Mouse (Mus musculus): ENCODE results near the gene Nup188. TPM values are rescaled to one million over a fixed set of nuclear protein-coding genes. Genes with fewer than 3 reads are reported as not detected.

Nup188 gene
- total RNA-seq, 2 experiments from 2014 or later, result 5.1 to 22.5 TPM

GRCm38 (mm10) chr2:30372726-30373125, 86.5 kb downstream of the Nup188 start:
- ATAC-seq (replicated peaks; ENCODE audit: low FRiP score, poor library complexity, severe bottlenecking), result no peak

GRCm38 (mm10) chr2:30375893-30376292, 89.7 kb downstream of the Nup188 start:
- no peak for ATAC-seq (replicated peaks; ENCODE audit: low FRiP score, poor library complexity, severe bottlenecking)

DNA sequence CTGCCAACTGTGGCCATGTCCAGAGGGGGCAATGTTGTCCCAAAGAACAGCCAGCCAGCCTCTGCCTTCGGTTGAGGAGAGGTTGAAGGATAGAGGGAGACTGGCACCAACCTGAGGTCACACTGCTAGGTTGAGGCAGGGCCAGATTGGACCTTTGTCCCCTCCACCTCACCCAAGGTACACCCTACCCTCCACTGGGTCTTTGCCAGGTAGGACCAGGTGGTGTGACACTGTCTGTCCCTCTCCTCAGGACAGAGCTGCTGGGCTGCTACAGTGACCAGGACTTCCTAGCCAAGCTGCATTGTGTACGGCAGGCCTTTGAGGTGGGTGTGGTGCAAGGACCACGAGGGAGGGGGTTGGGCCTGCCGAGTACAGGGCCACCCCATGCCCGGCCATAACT, 91.5 kb downstream of the Nup188 start:
- ATAC-seq (replicated peaks; ENCODE audit: low FRiP score, poor library complexity, severe bottlenecking), result no peak

DNA sequence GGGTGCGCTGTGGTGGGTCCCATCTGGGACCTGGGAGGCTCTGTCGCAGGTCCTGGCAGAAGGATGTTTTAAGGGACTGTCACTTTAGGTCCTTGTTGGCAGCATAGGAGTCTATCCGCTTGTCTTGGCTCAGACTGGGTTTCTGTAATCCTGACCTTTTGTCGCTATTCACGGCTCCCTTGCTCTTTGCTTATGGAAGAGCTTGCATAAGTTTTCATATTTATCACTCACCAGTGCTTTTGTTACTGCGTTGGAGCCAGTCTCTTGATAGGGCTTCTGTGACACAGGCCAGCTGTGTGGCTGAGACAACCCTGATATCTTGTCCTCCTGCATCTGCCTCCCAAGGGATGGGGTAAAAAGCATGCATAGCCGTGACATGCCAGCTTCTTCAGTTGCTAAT, 93.1 kb downstream of the Nup188 start:
- no peak for ATAC-seq (replicated peaks; ENCODE audit: low FRiP score, poor library complexity, severe bottlenecking)

DNA sequence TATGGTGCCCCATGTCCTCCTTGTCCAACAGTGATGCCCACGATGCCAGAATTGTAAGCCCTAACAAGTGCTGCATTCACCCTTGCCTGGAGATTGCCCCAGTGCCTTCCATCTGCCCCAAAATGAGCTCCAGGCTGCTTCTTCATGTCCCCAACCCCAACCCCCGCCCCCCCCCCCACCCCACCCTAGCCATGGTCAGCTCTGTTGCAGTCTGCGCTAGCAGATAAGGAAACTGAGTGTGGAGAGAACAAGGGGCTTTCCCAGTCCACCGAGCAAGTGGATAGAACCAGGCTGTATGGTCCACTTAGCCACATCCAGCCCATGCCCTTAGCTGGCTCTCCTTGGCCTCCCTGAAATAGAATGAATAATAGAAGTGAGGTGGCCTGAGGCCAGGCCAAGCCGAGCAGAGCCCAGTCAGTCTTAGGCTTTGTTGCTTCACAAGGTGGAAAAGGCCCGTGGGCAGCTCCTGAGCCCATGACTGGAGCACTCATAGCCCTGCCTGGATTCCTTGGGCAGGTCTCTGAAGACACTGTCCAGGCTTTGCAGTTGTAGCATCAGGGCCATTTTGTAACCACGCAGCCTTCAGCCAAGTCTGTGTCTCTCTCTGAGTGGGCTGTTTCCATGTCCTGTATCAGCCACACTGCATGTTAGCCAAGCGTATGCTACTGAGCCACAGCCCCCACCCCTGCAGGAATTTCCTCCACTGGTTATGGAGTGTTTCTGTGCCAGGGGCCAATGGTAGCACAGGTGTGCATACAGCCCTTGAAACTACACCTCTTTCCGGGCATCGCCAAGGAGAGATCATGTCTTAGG, 94.6 kb downstream of the Nup188 start:
- 0 out of 2 replicates have a peak, but pooled peaks have one; percentile 1 for ATAC-seq (replicated peaks; ENCODE audit: low FRiP score, poor library complexity, severe bottlenecking)

GRCm38 (mm10) chr2:30381377-30381725, 95.2 kb downstream of the Nup188 start:
- peak; percentile 54 for ATAC-seq (replicated peaks; ENCODE audit: low FRiP score, poor library complexity, severe bottlenecking)

DNA sequence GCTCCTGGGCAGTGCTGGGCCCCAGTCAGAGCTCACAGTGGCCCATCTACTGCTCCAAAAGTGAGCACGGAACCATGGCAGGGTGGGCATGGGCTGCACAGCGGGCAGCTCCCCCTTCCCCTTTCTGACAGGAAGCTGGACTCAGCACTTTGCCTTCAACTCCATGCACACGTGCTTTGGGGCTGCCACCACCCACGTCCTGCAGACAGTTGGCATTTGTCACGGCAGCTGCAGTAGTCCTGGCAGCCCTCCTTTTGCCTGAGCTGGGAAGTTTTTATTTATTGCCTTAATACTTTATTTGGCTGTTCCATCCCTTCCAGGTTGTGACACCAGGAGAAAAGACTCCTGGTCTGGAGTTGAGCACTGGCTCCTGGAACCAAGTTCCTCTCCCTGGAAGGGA, 98.6 kb downstream of the Nup188 start:
- ATAC-seq (replicated peaks; ENCODE audit: low FRiP score, poor library complexity, severe bottlenecking), result no peak

- no peak for ATAC-seq (replicated peaks; ENCODE audit: low FRiP score, poor library complexity, severe bottlenecking)
Measured at GRCm38 (mm10) chr2:30385591-30385990, 99.4 kb downstream of the Nup188 start.

GRCm38 (mm10) chr2:30386913-30387312, 100.7 kb downstream of the Nup188 start:
- no peak for ATAC-seq (replicated peaks; ENCODE audit: low FRiP score, poor library complexity, severe bottlenecking)

GRCm38 (mm10) chr2:30389000-30389399, 102.8 kb downstream of the Nup188 start:
- ATAC-seq (replicated peaks; ENCODE audit: low FRiP score, poor library complexity, severe bottlenecking), result no peak

DNA sequence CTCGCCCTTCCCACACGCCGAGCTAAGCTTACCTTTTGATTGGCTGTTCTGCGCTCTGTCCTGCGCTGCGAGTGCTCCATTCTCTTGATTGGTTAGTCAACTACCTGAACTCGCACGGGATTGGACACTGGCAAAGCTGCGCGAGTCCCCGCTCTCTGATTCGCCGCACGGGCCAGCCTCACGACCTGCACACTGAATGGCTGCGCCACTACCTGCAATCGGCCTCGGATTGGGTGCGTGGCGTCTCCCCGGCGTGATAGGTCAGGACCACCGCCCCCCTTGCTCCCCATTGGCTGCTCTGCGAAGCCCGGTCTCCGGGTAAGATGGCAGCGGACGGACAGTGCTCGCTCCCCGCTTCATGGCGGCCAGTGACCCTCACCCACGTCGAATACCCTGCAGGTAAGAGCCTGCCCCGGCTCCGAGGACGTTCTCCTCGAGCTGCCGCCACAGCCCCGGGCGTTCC, 105.9 kb downstream of the Nup188 start, which contains the start of gene Dolpp1:
TSS of gene Dolpp1 (plus strand) at position 141 of the 463 bp plus-strand sequence.
- ATAC-seq (replicated peaks; ENCODE audit: low FRiP score, poor library complexity, severe bottlenecking), result peak; percentile 93

DNA sequence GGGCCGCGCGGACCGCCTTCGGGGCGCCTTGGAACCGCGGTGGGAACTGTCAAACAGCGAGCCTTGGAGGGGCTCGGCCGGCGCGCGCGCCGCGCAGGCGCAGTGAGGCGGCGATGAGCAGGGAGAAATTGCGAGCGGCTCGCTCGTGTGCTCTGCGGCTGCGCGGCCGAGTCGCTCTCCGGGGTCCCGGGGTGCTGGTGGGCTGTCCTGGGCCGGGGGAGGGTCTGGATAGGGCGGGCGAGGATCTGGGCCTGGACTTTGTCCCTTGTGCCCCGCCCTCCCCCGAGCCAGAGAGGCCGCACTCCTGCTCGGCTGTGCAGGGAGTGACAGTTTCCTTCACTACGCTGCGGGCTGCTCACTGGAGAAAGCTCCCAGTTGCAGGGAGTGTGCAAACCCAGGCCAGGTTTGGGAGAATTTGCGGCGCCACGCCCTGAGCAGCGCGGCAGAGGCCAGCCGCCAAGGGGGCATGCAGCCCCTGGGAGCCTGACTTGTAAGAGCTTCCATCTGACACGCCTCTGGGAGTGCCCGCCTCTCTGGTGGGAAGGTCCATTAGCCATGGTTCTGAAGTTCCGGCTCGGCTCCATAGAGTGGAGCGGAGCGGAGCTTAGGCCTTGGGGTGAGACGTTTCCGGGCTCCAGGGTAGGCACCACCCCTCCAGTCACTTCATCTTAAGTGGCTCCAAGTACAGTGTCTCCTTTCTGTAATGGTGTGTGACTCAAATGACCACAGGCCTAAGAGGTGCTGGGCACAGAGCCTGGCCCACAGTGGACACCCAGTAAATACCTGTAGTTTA, 106.6 kb downstream of the Nup188 start:
- peak; percentile 21 for ATAC-seq (replicated peaks; ENCODE audit: low FRiP score, poor library complexity, severe bottlenecking)

GRCm38 (mm10) chr2:30393370-30393656, 107.1 kb downstream of the Nup188 start:
- no peak for ATAC-seq (replicated peaks; ENCODE audit: low FRiP score, poor library complexity, severe bottlenecking)

Other genes with a start within 250 kb of the Nup188 start
- 3.5 and 4.6 TPM in 2 replicates for gene Wdr34, start 237.5 kb upstream of the Nup188 start, total RNA-seq (2015; ENCODE audit: low replicate concordance)
- gene Wdr34, start 237.5 kb upstream of the Nup188 start, total RNA-seq (2017; ENCODE audit: low replicate concordance), result 0.09 and 0.84 TPM in 2 replicates
- gene Set, start 229.0 kb upstream of the Nup188 start, total RNA-seq (2015; ENCODE audit: low replicate concordance), result 50.0 and 56.0 TPM in 2 replicates
- 143 and 233 TPM in 2 replicates for gene Set, start 229.0 kb upstream of the Nup188 start, total RNA-seq (2017; ENCODE audit: low replicate concordance)
- gene Pkn3, start 208.7 kb upstream of the Nup188 start, total RNA-seq (2015; ENCODE audit: low replicate concordance), result 0.63 and 13.3 TPM in 2 replicates
- gene Pkn3, start 208.7 kb upstream of the Nup188 start, total RNA-seq (2017; ENCODE audit: low replicate concordance), result 0.68 and 3.3 TPM in 2 replicates
- gene Zdhhc12, start 192.7 kb upstream of the Nup188 start, total RNA-seq (2015; ENCODE audit: low replicate concordance), result 7.9 TPM in 1 of 2 replicates, not detected in the other
- gene Zdhhc12, start 192.7 kb upstream of the Nup188 start, total RNA-seq (2017; ENCODE audit: low replicate concordance), result 0.85 and 2.9 TPM in 2 replicates
- gene Zer1, start 161.8 kb upstream of the Nup188 start, total RNA-seq (2015; ENCODE audit: low replicate concordance), result 10.2 and 10.4 TPM in 2 replicates
- gene Zer1, start 161.8 kb upstream of the Nup188 start, total RNA-seq (2017; ENCODE audit: low replicate concordance), result 12.8 and 17.0 TPM in 2 replicates
- gene Tbc1d13, start 152.7 kb upstream of the Nup188 start, total RNA-seq (2015; ENCODE audit: low replicate concordance), result 20.0 and 20.3 TPM in 2 replicates
- gene Tbc1d13, start 152.7 kb upstream of the Nup188 start, total RNA-seq (2017; ENCODE audit: low replicate concordance), result 8.6 and 9.9 TPM in 2 replicates
- gene Endog, start 114.9 kb upstream of the Nup188 start, total RNA-seq (2015; ENCODE audit: low replicate concordance), result 2.7 TPM in 1 of 2 replicates, not detected in the other
- 2.2 and 3.0 TPM in 2 replicates for gene Endog, start 114.9 kb upstream of the Nup188 start, total RNA-seq (2017; ENCODE audit: low replicate concordance)
- 0.58 and 6.7 TPM in 2 replicates for gene Spout1, start 107.9 kb upstream of the Nup188 start, total RNA-seq (2015; ENCODE audit: low replicate concordance)
- 5.2 and 8.7 TPM in 2 replicates for gene Spout1, start 107.9 kb upstream of the Nup188 start, total RNA-seq (2017; ENCODE audit: low replicate concordance)
- 0.42 and 2.9 TPM in 2 replicates for gene Kyat1, start 80.5 kb upstream of the Nup188 start, total RNA-seq (2015; ENCODE audit: low replicate concordance)
- gene Kyat1, start 80.5 kb upstream of the Nup188 start, total RNA-seq (2017; ENCODE audit: low replicate concordance), result 0.84 and 1.8 TPM in 2 replicates
- 7.9 TPM in 2 replicates for gene Lrrc8a, start 48.7 kb upstream of the Nup188 start, total RNA-seq (2015; ENCODE audit: low replicate concordance)
- gene Lrrc8a, start 48.7 kb upstream of the Nup188 start, total RNA-seq (2017; ENCODE audit: low replicate concordance), result 7.1 and 8.3 TPM in 2 replicates
- not detected in 2 replicates for gene Gm28035, start 45.8 kb upstream of the Nup188 start, total RNA-seq (2015; ENCODE audit: low replicate concordance)
- not detected in 2 replicates for gene Gm28035, start 45.8 kb upstream of the Nup188 start, total RNA-seq (2017; ENCODE audit: low replicate concordance)
- gene Phyhd1, start 20.2 kb upstream of the Nup188 start, total RNA-seq (2015; ENCODE audit: low replicate concordance), result 2.7 TPM in 1 of 2 replicates, not detected in the other
- gene Phyhd1, start 20.2 kb upstream of the Nup188 start, total RNA-seq (2017; ENCODE audit: low replicate concordance), result 1.3 and 5.6 TPM in 2 replicates
- not detected in 2 replicates for gene Gm28038, start 5.4 kb upstream of the Nup188 start, total RNA-seq (2015; ENCODE audit: low replicate concordance)
- gene Gm28038, start 5.4 kb upstream of the Nup188 start, total RNA-seq (2017; ENCODE audit: low replicate concordance), result not detected in 2 replicates
- 1.2 and 1.7 TPM in 2 replicates for gene Dolk, start 63 bp upstream of the Nup188 start, total RNA-seq (2015; ENCODE audit: low replicate concordance)
- 2.8 and 3.0 TPM in 2 replicates for gene Dolk, start 63 bp upstream of the Nup188 start, total RNA-seq (2017; ENCODE audit: low replicate concordance)
- 5.2 and 7.3 TPM in 2 replicates for gene Sh3glb2, start 72.9 kb downstream of the Nup188 start, total RNA-seq (2015; ENCODE audit: low replicate concordance)
- 7.4 and 9.3 TPM in 2 replicates for gene Sh3glb2, start 72.9 kb downstream of the Nup188 start, total RNA-seq (2017; ENCODE audit: low replicate concordance)
- 0.84 and 1.5 TPM in 2 replicates for gene Miga2, start 77.8 kb downstream of the Nup188 start, total RNA-seq (2015; ENCODE audit: low replicate concordance)
- 4.7 and 5.8 TPM in 2 replicates for gene Miga2, start 77.8 kb downstream of the Nup188 start, total RNA-seq (2017; ENCODE audit: low replicate concordance)
- gene Dolpp1, start 105.9 kb downstream of the Nup188 start, total RNA-seq (2015; ENCODE audit: low replicate concordance), result 2.3 and 3.7 TPM in 2 replicates
- gene Dolpp1, start 105.9 kb downstream of the Nup188 start, total RNA-seq (2017; ENCODE audit: low replicate concordance), result 5.4 and 9.1 TPM in 2 replicates
- 42.0 and 69.4 TPM in 2 replicates for gene Crat, start 129.4 kb downstream of the Nup188 start, total RNA-seq (2015; ENCODE audit: low replicate concordance)
- gene Crat, start 129.4 kb downstream of the Nup188 start, total RNA-seq (2017; ENCODE audit: low replicate concordance), result 51.8 and 55.1 TPM in 2 replicates
- gene Ptpa, start 129.6 kb downstream of the Nup188 start, total RNA-seq (2015; ENCODE audit: low replicate concordance), result 121 and 149 TPM in 2 replicates
- 118 and 183 TPM in 2 replicates for gene Ptpa, start 129.6 kb downstream of the Nup188 start, total RNA-seq (2017; ENCODE audit: low replicate concordance)
- gene Ier5l, start 187.8 kb downstream of the Nup188 start, total RNA-seq (2015; ENCODE audit: low replicate concordance), result not detected in 2 replicates
- gene Ier5l, start 187.8 kb downstream of the Nup188 start, total RNA-seq (2017; ENCODE audit: low replicate concordance), result not detected in 2 replicates